Mouse (Mus musculus) forebrain, postnatal 0 days (tissue): Measurements from ENCODE around the gene Cdca4. TPM values are rescaled to one million over a fixed set of nuclear protein-coding genes. Genes with fewer than 3 reads are reported as not detected.

Experiments used
- ATAC-seq: fragments of 200-750 bp; cut with Nextera tagmentation; 2 replicates; pipeline ENCODE4 v1.8.0; 2017; ENCODE audit warnings: mild to moderate bottlenecking, moderate library complexity
- DNase-seq: peaks from one replicate; pipeline ENCODE4 v3.0.0-alpha.2; 2015
- H3K27ac ChIP-seq: fragments of 300-500 bp; sonication (generic); 2 replicates; pipeline ENCODE4 v1.5.1; 2014; ENCODE audit warnings: low read depth, mild to moderate bottlenecking, antibody characterized with exemption, low read length, moderate library complexity, mixed read lengths
- H3K27me3 ChIP-seq: fragments of 300-500 bp; sonication (generic); 2 replicates; pipeline ENCODE4 v1.6.1; 2014; ENCODE audit warnings: mild to moderate bottlenecking, low read length, mixed read lengths; ENCODE audit not compliant: insufficient read depth
- H3K36me3 ChIP-seq: fragments of 300-500 bp; sonication (generic); 2 replicates; pipeline ENCODE4 v1.6.1; 2014; ENCODE audit warnings: mild to moderate bottlenecking, moderate library complexity; ENCODE audit not compliant: insufficient read depth
- H3K4me1 ChIP-seq: fragments of 300-500 bp; sonication (generic); 2 replicates; pipeline ENCODE4 v1.6.1; 2014; ENCODE audit warnings: antibody characterized with exemption; ENCODE audit not compliant: insufficient read depth
- H3K4me2 ChIP-seq: fragments of 300-500 bp; sonication (generic); 2 replicates; pipeline ENCODE4 v1.6.1; 2014; ENCODE audit warnings: low read depth, mild to moderate bottlenecking, moderate library complexity
- H3K4me3 ChIP-seq: fragments of 300-500 bp; sonication (generic); 2 replicates; pipeline ENCODE4 v1.5.1; 2014; ENCODE audit warnings: low read depth, low read length, mixed read lengths
- H3K9ac ChIP-seq: fragments of 300-500 bp; sonication (generic); 2 replicates; pipeline ENCODE4 v1.6.1; 2014; ENCODE audit warnings: mild to moderate bottlenecking
- H3K9me3 ChIP-seq: fragments of 300-500 bp; sonication (generic); 2 replicates; pipeline ENCODE4 v1.6.1; 2016; ENCODE audit warnings: low read length
- CTCF ChIP-seq: sonication (generic); IDR thresholded peaks from 2 replicates; pipeline ENCODE4 v1.5.1; 2016; ENCODE audit warnings: antibody characterized with exemption, control low read depth, low read depth
- WGBS: fragments of 180-500 bp; shearing (Covaris S2); extraction: QIAGEN DNeasy Blood & Tissue Kit; methylation state at CpG from one replicate; pipeline ENCODE4 v1.1.7; 2014; 5-methylcytosine and 5-hydroxymethylcytosine counted together
- polyA plus RNA-seq: library from polyadenylated mRNA; unstranded; fragments of >200 nt; fragmentation: Nextera tagmentation; extraction: Ambion mirVana; gene quantifications from 2 replicates; pipeline ENCODE4 v1.2.1, GENCODE M21; 2015
- total RNA-seq: library from RNA; depleted of rRNA; stranded (reverse); fragments of >200 nt; gene quantifications from 2 replicates; pipeline ENCODE4 v1.2.3, GENCODE M21; 2014

Gene Cdca4
- total and polyA plus RNA-seq, 2 experiments from 2014 or later, result 29.7 to 31.3 TPM

DNA sequence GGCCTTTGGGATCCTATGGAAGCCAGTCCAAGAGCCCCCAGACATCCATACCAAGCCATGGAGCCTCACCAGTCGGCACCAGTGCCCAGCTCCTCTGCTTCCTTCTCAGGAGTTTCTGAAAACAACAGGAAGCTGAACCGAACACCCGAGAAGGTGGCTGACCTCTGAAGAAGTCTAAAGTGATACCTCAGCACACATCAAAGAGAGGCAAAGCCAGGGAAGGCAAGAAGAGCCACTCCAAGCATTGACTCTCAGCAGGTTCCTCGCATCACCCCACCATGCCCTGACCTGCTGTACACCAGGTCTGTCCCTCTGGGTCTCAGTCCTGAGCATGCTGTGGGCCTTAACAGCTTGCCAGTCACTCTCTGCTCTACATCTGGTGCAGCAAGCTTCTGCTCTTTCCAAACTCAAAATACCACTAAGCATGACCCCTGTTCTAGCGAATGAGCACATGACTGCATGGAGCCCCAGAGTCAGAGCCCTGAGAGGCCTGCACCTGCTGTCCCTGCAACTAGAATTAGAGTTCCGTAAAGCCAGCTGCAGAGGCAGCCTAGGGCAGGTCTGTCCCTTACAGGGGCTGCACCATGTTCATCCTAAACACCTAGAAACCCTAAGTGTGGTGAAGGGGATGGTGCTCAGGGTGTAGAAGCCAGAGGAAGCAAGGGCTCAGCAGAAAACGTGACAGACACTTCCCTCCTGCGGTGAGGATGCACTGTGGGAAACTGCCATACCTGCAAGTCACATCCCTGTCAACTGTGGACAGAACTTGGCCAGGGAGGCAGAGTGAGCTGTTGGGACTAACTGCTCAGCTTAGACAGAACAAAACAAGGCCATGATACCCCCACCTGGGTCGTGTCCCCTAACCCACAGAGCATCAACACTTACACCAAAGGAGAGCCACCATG lies 28.1 kb upstream of the Cdca4 start:
- WGBS, result 71% methylated on average over 9 of the region's 9 CpGs
- ATAC-seq, result no peak
- H3K4me3 ChIP-seq, result no peak overlapping the region

DNA sequence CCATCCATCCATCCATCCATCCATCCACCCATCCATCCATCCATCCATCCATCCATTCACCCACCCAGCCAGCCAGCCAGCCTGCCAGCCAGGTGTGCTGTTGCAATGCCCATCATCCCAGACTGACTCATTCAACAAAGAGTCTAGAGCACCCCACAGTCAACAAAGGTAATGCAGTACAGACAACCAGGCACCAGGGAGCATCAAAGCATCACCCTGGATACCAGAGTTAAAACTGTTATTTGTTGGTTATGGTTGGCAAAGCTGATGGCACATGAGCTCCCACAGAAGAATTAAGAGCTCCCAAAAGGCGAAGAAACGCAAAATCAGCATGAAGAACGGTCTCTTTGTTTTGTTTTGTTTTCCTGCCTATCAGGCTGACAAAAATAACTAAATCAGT lies 27.1 kb upstream of the Cdca4 start:
- Histone ChIP-seq H3K4me2 (no peak overlapping the region), H3K27me3 (no peaks in the 10 kb centered on the region), H3K4me1 (no peaks in the 10 kb centered on the region), H3K9ac (no peak overlapping the region), H3K4me3 (no peak overlapping the region), H3K36me3 (no peaks in the 10 kb centered on the region), H3K9me3 (no peaks in the 10 kb centered on the region), H3K27ac (no peak overlapping the region)
- DNase-seq (no peak), ATAC-seq (no peak)
- peak; percentile 14; the same call in 1 of the 2 replicates for TF ChIP-seq CTCF
- 80% methylated on average over 3 of the region's 3 CpGs for WGBS

More for the DNA sequence above, 28.1 kb upstream of the Cdca4 start:
- H3K4me2 ChIP-seq, result no peak overlapping the region
- no peaks in the 10 kb centered on the region for H3K4me1 ChIP-seq
- TF ChIP-seq CTCF, result no peak
- no peaks in the 10 kb centered on the region for H3K36me3 ChIP-seq
- DNase-seq, result no peak
- no peak overlapping the region for H3K9ac ChIP-seq
- H3K9me3 ChIP-seq, result no peaks in the 10 kb centered on the region
- no peaks in the 10 kb centered on the region for H3K27me3 ChIP-seq
- no peak overlapping the region for H3K27ac ChIP-seq

DNA sequence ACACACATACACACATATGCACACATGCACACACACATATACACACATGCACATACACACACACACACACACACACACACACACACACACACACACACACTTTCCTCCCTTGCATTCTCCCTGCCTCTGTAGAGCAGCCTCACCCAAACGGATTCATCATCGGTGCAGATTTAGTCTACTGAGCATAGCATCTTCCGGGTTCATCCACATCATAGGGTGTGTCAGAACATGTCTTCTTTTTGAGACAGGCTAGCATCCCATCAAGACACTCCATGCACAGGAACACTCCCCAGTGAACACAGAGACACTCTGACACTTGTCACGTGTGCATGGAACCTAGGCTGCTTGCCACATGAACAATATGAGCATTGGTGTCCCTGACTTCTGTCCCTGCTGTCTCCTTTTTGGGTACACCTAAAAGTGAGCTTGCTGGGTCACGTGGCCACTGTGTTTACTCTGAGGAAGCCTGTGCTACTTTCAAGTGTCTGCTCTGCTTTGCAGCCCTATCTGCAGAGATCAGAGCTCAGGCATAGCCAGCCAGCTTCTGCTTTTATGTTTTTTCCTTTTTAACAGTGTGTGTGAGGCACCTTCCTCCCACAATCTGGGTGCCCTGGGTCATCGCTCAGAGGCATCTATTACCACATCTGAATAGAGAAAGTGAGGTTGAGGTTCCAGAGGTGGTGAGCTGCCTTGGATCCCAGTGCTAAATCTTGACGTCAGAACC lies 25.5 kb upstream of the Cdca4 start:
- no peak for TF ChIP-seq CTCF

GRCm38 (mm10) chr12:112853050-112853729 lies 24.0 kb upstream of the Cdca4 start:
- Histone ChIP-seq H3K4me1 (no peaks in the 10 kb centered on the region), H3K4me3 (no peak overlapping the region), H3K4me2 (no peak overlapping the region), H3K36me3 (no peaks in the 10 kb centered on the region), H3K27me3 (no peaks in the 10 kb centered on the region), H3K9ac (no peak overlapping the region), H3K9me3 (no peaks in the 10 kb centered on the region), H3K27ac (no peak overlapping the region)
- 84% methylated on average over 11 of the region's 11 CpGs for WGBS
- ATAC-seq, result no peak
- TF ChIP-seq CTCF, result no peak
- DNase-seq, result no peak

More for the DNA sequence above, 25.5 kb upstream of the Cdca4 start:
- no peaks in the 10 kb centered on the region for H3K4me1 ChIP-seq
- no peak overlapping the region for H3K4me3 ChIP-seq
- H3K9ac ChIP-seq, result no peak overlapping the region
- 81% methylated on average over 7 of the region's 7 CpGs for WGBS
- H3K9me3 ChIP-seq, result no peaks in the 10 kb centered on the region
- H3K4me2 ChIP-seq, result no peak overlapping the region
- no peaks in the 10 kb centered on the region for H3K27me3 ChIP-seq
- DNase-seq (no peak), ATAC-seq (no peak)
- H3K36me3 ChIP-seq, result no peaks in the 10 kb centered on the region
- no peak overlapping the region for H3K27ac ChIP-seq

- no peak overlapping the region for H3K4me2 ChIP-seq
- ATAC-seq (no peak), DNase-seq (no peak)
- no peaks in the 10 kb centered on the region for H3K36me3 ChIP-seq
- H3K27me3 ChIP-seq, result no peaks in the 10 kb centered on the region
- WGBS, result 55% methylated on average over 8 of the region's 8 CpGs
- H3K9ac ChIP-seq, result no peak overlapping the region
- no peak overlapping the region for H3K27ac ChIP-seq
- no peaks in the 10 kb centered on the region for H3K9me3 ChIP-seq
- no peaks in the 10 kb centered on the region for H3K4me1 ChIP-seq
- H3K4me3 ChIP-seq, result no peak overlapping the region
- no peak for TF ChIP-seq CTCF
Observed at GRCm38 (mm10) chr12:112851116-112851515, 21.9 kb upstream of the Cdca4 start.

DNA sequence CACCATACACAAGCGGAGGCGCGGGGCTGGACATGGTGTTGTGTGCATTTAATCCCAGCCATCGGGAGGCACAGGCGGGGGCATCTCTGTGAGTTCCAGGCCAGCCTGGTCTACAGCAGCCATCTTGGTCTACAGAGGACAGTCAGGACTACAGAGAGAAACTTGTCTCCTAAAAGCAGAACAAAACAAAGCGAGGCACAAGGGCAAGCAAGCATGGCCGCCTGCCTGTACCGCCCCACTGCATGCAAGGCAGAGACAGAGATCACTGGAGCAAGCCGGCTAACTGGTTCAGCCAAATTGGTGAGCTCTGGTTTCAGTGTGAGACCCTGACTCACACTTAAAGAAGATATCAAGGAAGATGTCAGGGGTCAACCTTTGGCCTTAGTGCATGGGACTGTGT lies 21.1 kb upstream of the Cdca4 start:
- H3K4me2 ChIP-seq, result no peak overlapping the region
- H3K27ac ChIP-seq, result no peak overlapping the region
- H3K9ac ChIP-seq, result no peak overlapping the region
- H3K9me3 ChIP-seq, result no peaks in the 10 kb centered on the region
- 90% methylated on average over 9 of the region's 9 CpGs for WGBS
- H3K4me3 ChIP-seq, result no peak overlapping the region
- DNase-seq (no peak), ATAC-seq (no peak)
- no peaks in the 10 kb centered on the region for H3K27me3 ChIP-seq
- TF ChIP-seq CTCF, result no peak
- H3K36me3 ChIP-seq, result no peaks in the 10 kb centered on the region
- no peaks in the 10 kb centered on the region for H3K4me1 ChIP-seq
